Mouse (Mus musculus): ENCODE measurements around the gene Gorasp2. TPM values are rescaled to one million over a fixed set of nuclear protein-coding genes. Genes with fewer than 3 reads are reported as not detected.

Gorasp2 gene
- total and polyA plus RNA-seq, 3 experiments: 45.0 to 203 (median 69.4) TPM

GRCm38 (mm10) chr2:70669241-70669640 is 7.9 kb downstream of the Gorasp2 start:
- Histone ChIP-seq H3K4me1 (ENCODE audit: insufficient read depth, low read depth, low read length) (peaks cover 22% of the 10 kb centered on the region), H3K36me3 (replicated peaks) (peaks cover 63% of the 10 kb centered on the region), H3K4me3 (ENCODE audit: low read depth, low read length) (no peak overlapping the region), H3K27me3 (ENCODE audit: insufficient read depth, low read length) (no peaks in the 10 kb centered on the region), H3K9me3 (replicated peaks) (no peaks in the 10 kb centered on the region)
- no peak for TF ChIP-seq POLR2AphosphoS5 (IDR thresholded peaks at IDR 0.05; ENCODE audit: insufficient replicate concordance, low read depth, low read length)
- TF ChIP-seq GATA1 (IDR thresholded peaks at IDR 0.05; ENCODE audit: borderline replicate concordance, low read length): no peak
- TF ChIP-seq GATA2 (IDR thresholded peaks at IDR 0.05; ENCODE audit: borderline replicate concordance, low read depth, low read length): no peak
- TF ChIP-seq TAL1 (conservative IDR thresholded peaks at IDR 0.05; ENCODE audit: low read depth, low read length): no peak
- TF ChIP-seq CTCF (IDR thresholded peaks at IDR 0.05; ENCODE audit: low read depth, low read length): no peak
- DNase-seq (ENCODE audit: low spot score) (no peak), ATAC-seq (ENCODE audit: extremely low read depth, insufficient number of reproducible peaks, low FRiP score, poor library complexity, severe bottlenecking) (no peak)

DNA sequence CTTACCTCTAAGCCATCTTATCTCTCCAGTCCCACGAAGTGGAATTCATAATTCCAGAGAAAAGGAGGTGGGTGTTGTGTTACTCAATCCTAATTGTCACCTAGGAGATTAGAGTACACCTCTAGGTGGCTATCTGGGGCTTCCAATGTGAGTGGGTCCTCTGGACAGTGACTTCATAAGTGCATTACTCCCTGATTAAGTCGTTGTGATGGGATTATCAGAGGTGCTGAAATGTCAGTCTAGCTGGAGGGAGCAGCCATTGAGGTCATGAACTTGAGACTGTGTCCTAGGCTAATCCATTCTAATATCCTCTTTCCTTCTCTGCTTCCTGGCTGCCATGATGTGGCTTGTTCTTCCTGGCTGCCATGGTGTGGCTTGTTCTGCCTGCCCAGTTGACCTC is 8.5 kb downstream of the Gorasp2 start:
- H3K9me3 ChIP-seq (replicated peaks): no peaks in the 10 kb centered on the region
- H3K36me3 ChIP-seq (replicated peaks): peaks cover 63% of the 10 kb centered on the region
- ATAC-seq (ENCODE audit: extremely low read depth, insufficient number of reproducible peaks, low FRiP score, poor library complexity, severe bottlenecking): no peak
- H3K4me1 ChIP-seq (ENCODE audit: insufficient read depth, low read depth, low read length): peaks cover 19% of the 10 kb centered on the region; the same call in 1 of the 2 replicates
- TF ChIP-seq GATA2 (IDR thresholded peaks at IDR 0.05; ENCODE audit: borderline replicate concordance, low read depth, low read length) (no peak), GATA1 (IDR thresholded peaks at IDR 0.05; ENCODE audit: borderline replicate concordance, low read length) (no peak), POLR2AphosphoS5 (IDR thresholded peaks at IDR 0.05; ENCODE audit: insufficient replicate concordance, low read depth, low read length) (no peak), TAL1 (conservative IDR thresholded peaks at IDR 0.05; ENCODE audit: low read depth, low read length) (no peak), CTCF (IDR thresholded peaks at IDR 0.05; ENCODE audit: low read depth, low read length) (no peak)
- no peak for DNase-seq (ENCODE audit: low spot score)
- no peak overlapping the region for H3K4me3 ChIP-seq (ENCODE audit: low read depth, low read length)
- H3K27me3 ChIP-seq (ENCODE audit: insufficient read depth, low read length): no peaks in the 10 kb centered on the region

DNA sequence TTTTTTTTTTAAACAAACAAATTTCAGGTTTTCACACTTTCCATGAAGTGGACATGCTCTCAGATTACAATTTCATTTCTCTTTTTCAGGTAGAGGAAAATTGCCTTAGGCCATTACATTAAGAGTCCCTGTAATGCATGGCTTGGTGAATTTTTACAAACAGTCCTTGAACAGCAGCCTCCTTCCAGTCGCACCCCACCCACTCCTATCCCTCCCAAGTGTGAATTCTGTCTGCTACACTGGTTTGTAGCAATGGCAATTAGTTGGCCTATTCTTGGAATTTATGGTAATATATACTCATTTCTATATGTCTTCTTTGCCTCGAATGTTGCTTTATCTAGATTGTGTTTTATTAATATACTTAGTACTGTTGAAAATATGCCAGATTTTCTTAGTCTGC is 11.1 kb downstream of the Gorasp2 start:
- no peak for ATAC-seq (ENCODE audit: extremely low read depth, insufficient number of reproducible peaks, low FRiP score, poor library complexity, severe bottlenecking)
- peaks cover 7% of the 10 kb centered on the region; the same call in 1 of the 2 replicates for H3K4me1 ChIP-seq (ENCODE audit: insufficient read depth, low read depth, low read length)
- peaks cover 55% of the 10 kb centered on the region for H3K36me3 ChIP-seq (replicated peaks)
- TF ChIP-seq GATA1 (IDR thresholded peaks at IDR 0.05; ENCODE audit: borderline replicate concordance, low read length) (no peak), TAL1 (conservative IDR thresholded peaks at IDR 0.05; ENCODE audit: low read depth, low read length) (no peak), CTCF (IDR thresholded peaks at IDR 0.05; ENCODE audit: low read depth, low read length) (no peak), POLR2AphosphoS5 (IDR thresholded peaks at IDR 0.05; ENCODE audit: insufficient replicate concordance, low read depth, low read length) (no peak), GATA2 (IDR thresholded peaks at IDR 0.05; ENCODE audit: borderline replicate concordance, low read depth, low read length) (no peak)
- no peaks in the 10 kb centered on the region for H3K27me3 ChIP-seq (ENCODE audit: insufficient read depth, low read length)
- no peak for DNase-seq (ENCODE audit: low spot score)
- no peak overlapping the region for H3K4me3 ChIP-seq (ENCODE audit: low read depth, low read length)
- no peaks in the 10 kb centered on the region for H3K9me3 ChIP-seq (replicated peaks)

DNA sequence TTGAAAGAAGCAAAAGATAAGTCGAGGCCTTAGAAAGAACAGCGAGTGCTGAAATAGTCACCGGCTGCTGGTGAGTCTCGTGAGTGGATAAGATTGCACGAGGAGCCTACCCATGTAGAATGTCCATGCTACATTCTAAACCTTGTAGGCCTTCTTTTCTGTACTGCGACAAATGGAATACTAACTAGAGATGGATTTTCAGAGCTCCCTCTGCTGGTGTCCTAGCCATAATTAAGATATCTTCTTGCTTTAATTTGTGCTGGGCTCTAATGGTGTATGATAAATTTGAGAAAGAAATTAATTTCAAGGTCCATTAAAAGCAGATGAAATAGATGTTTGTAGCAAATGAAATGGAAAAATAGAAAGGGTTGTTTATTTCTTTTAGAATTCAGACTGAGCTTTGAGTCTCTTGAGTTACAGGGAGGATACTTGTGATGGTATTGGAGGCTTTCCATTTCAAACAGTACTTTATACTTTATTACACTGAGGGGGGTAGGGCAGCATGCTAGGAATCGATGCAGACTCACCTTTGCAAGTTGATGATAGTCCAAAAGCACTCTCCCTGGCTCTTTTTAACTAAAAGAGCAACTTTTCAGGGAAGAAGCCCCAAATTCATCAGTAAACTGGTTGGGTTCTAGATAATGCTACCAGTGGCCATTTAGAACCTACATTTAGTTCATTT is 12.2 kb downstream of the Gorasp2 start:
- H3K4me1 ChIP-seq (ENCODE audit: insufficient read depth, low read depth, low read length): peaks cover 7% of the 10 kb centered on the region; the same call in 1 of the 2 replicates
- H3K36me3 ChIP-seq (replicated peaks): peaks cover 56% of the 10 kb centered on the region
- no peaks in the 10 kb centered on the region for H3K9me3 ChIP-seq (replicated peaks)
- ATAC-seq (ENCODE audit: extremely low read depth, insufficient number of reproducible peaks, low FRiP score, poor library complexity, severe bottlenecking) (no peak), DNase-seq (ENCODE audit: low spot score) (no peak)
- TF ChIP-seq TAL1 (conservative IDR thresholded peaks at IDR 0.05; ENCODE audit: low read depth, low read length): no peak
- TF ChIP-seq POLR2AphosphoS5 (IDR thresholded peaks at IDR 0.05; ENCODE audit: insufficient replicate concordance, low read depth, low read length): no peak
- TF ChIP-seq GATA2 (IDR thresholded peaks at IDR 0.05; ENCODE audit: borderline replicate concordance, low read depth, low read length): no peak
- TF ChIP-seq GATA1 (IDR thresholded peaks at IDR 0.05; ENCODE audit: borderline replicate concordance, low read length): no peak
- TF ChIP-seq CTCF (IDR thresholded peaks at IDR 0.05; ENCODE audit: low read depth, low read length): no peak
- no peak overlapping the region for H3K4me3 ChIP-seq (ENCODE audit: low read depth, low read length)
- H3K27me3 ChIP-seq (ENCODE audit: insufficient read depth, low read length): no peaks in the 10 kb centered on the region

DNA sequence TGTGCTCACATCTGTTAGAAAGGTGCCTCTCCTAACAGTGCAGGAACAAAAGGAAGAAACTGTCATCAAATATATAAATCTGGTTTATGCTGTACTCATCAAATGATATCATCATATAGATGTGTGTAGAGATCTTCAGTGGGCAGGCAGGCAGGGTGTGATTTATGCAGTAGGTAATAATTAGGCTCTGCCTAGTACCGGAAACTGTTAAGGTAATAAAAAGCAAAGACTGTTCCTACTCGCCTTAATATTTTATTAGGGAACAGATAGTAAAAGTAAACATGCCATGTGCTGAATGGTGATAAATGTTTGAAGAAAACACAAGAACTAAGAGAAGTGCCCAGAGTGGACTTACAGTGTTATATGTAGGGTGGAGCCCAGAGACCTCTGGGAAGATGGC is 20.9 kb downstream of the Gorasp2 start:
- H3K36me3 ChIP-seq (replicated peaks): peaks cover 96% of the 10 kb centered on the region
- H3K4me3 ChIP-seq (ENCODE audit: low read depth, low read length): no peak overlapping the region
- ATAC-seq (ENCODE audit: extremely low read depth, insufficient number of reproducible peaks, low FRiP score, poor library complexity, severe bottlenecking) (no peak), DNase-seq (ENCODE audit: low spot score) (no peak)
- TF ChIP-seq TAL1 (conservative IDR thresholded peaks at IDR 0.05; ENCODE audit: low read depth, low read length) (no peak), GATA1 (IDR thresholded peaks at IDR 0.05; ENCODE audit: borderline replicate concordance, low read length) (no peak), GATA2 (IDR thresholded peaks at IDR 0.05; ENCODE audit: borderline replicate concordance, low read depth, low read length) (no peak)
- no peaks in the 10 kb centered on the region for H3K9me3 ChIP-seq (replicated peaks)
- no peaks in the 10 kb centered on the region for H3K27me3 ChIP-seq (ENCODE audit: insufficient read depth, low read length)
- no peaks in the 10 kb centered on the region for H3K4me1 ChIP-seq (ENCODE audit: insufficient read depth, low read depth, low read length)

DNA sequence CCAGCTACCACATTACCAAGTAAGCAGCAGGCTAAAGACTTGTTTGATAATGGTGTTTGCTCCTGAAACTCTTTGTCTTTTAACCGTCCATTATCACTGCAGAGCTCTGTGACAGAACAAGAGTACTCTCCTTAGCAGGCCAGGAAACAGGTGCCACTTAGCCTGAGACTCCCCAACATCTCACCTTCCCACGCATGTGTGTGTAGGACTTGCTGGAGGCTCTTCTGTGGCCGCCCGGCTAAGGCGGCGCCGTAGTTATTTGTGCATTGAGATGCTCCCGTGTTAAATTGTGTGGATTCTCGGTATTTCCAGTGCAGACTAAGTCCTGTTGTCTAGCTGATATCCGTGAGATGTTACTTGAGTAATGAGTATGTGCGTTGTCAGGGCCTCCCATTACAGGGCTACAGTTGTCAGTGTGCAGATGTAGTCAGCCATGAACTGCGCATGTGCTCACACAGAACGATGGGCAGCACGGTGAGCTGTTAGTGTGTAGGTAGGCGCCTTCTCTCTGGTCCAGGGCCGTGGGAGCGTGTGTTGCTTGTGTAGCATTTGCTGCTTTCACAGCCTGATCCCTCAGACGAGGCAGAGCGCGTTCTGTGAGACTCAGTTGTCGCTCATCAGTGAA is 27.2 kb downstream of the Gorasp2 start:
- H3K9me3 ChIP-seq (replicated peaks): no peaks in the 10 kb centered on the region
- H3K36me3 ChIP-seq (replicated peaks): peaks cover 99% of the 10 kb centered on the region
- TF ChIP-seq TAL1 (conservative IDR thresholded peaks at IDR 0.05; ENCODE audit: low read depth, low read length) (no peak), GATA2 (IDR thresholded peaks at IDR 0.05; ENCODE audit: borderline replicate concordance, low read depth, low read length) (no peak), CTCF (IDR thresholded peaks at IDR 0.05; ENCODE audit: low read depth, low read length) (no peak), GATA1 (IDR thresholded peaks at IDR 0.05; ENCODE audit: borderline replicate concordance, low read length) (no peak), POLR2AphosphoS5 (IDR thresholded peaks at IDR 0.05; ENCODE audit: insufficient replicate concordance, low read depth, low read length) (no peak)
- ATAC-seq (ENCODE audit: extremely low read depth, insufficient number of reproducible peaks, low FRiP score, poor library complexity, severe bottlenecking): no peak
- H3K4me1 ChIP-seq (ENCODE audit: insufficient read depth, low read depth, low read length): peaks cover 11% of the 10 kb centered on the region
- no peak overlapping the region for H3K4me3 ChIP-seq (ENCODE audit: low read depth, low read length)
- DNase-seq (ENCODE audit: low spot score): no peak
- H3K27me3 ChIP-seq (ENCODE audit: insufficient read depth, low read length): no peaks in the 10 kb centered on the region
